Mouse (Mus musculus): Measurements from ENCODE around the gene Exosc10. TPM values are rescaled to one million over a fixed set of nuclear protein-coding genes. Genes with fewer than 3 reads are reported as not detected.

The Exosc10 gene
- polyA plus RNA-seq (2015; fragmentation: Nextera tagmentation; extraction: Ambion mirVana): 82.1 and 83.3 TPM in 2 replicates

DNA sequence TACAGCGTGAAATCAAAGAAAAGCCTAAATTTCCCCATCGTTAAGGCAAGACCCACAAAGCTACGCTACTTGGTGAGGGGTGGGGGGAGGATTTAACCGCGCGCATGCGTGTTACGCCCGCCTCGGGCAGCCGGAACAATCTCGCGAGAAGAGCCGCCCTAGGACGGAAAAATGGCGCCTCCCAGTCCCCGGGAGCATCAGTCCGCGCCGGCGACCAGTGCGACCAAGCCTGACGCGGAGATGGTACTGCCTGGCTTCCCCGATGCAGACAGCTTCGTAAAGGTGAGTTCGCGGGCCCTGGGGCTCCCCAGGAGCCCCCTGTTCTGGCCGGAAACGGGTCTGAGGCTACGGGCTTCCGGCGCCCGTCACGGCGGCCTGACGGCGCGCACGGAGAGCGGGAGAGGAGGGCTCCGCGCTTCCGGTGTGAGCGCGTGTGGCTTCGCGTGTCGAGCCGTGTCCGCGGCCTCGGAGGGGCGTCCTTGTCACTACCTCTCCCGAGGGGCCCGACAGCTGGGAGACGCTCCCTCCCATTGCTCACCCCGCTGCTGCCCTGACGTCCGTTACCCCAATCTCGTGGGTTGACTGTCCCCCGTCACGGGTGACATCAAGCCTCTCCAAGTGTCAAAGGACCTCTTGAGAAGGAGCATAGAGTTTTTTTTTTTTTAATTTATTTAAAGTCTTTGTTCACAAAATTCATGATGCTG is at the start of gene Exosc10:
Gene Exosc10, plus strand, starts transcription at position 133 of the 704 bp plus-strand sequence.
- peak within 1 kb of the TSS; percentile 93 for H3K27ac ChIP-seq
- 1% methylated on average over 63 of the region's 63 CpGs for WGBS
- peak; percentile 86 for ATAC-seq (ENCODE audit: insufficient number of reproducible peaks, low FRiP score, low TSS enrichment, low read depth)
- peaks cover 61% of the 10 kb centered on the region for H3K36me3 ChIP-seq
- H3K4me2 ChIP-seq: peak within 1 kb of the TSS; percentile 67
- H3K27me3 ChIP-seq: no peaks in the 10 kb centered on the region
- H3K9me3 ChIP-seq: no peaks in the 10 kb centered on the region
- H3K9ac ChIP-seq: peak within 1 kb of the TSS; percentile 88
- peak within 1 kb of the TSS; percentile 83 for H3K4me3 ChIP-seq
- H3K4me1 ChIP-seq: peaks cover 5% of the 10 kb centered on the region

DNA sequence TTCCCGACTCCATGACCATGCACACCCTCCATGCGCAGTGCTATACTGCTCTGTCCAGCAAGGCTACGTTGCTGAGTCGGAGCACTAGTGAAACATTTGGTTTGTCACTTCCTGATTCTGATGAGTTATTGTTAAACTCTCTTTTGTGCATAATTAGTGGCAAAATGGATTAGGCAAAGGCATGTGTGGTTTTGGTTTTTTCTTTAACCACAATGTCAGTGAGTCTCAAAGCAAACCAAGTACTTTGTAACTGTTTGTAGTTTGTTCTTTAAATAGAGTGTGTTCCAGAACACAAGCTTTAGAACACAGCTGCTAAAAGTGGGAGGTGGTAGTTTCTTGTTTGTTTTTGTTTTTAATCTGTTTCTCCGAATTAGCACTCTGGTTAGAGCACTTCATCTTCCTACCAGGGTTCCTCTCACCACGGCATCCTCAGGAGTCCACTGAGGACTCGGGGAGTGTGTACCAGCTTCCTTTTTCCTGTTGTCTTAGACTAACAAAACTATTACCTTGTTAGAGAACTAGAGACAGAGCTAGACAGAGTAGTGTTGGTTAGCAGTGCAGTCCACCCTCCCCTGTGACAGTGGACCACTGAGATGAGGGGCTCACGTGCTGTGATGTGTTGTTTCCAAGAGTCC is 48.7 kb upstream of the Exosc10 start:
- 74% methylated on average over 8 of the region's 8 CpGs for WGBS
- H3K9me3 ChIP-seq: no peaks in the 10 kb centered on the region
- ATAC-seq (ENCODE audit: insufficient number of reproducible peaks, low FRiP score, low TSS enrichment, low read depth): no peak
- peaks cover 49% of the 10 kb centered on the region for H3K36me3 ChIP-seq
- peaks cover 20% of the 10 kb centered on the region for H3K4me1 ChIP-seq
- no peak overlapping the region for H3K4me2 ChIP-seq
- H3K27me3 ChIP-seq: no peaks in the 10 kb centered on the region
- H3K4me3 ChIP-seq: no peak overlapping the region
- H3K27ac ChIP-seq: peak overlapping the region; percentile 38; the same call in 1 of the 2 replicates
- no peak overlapping the region for H3K9ac ChIP-seq

DNA sequence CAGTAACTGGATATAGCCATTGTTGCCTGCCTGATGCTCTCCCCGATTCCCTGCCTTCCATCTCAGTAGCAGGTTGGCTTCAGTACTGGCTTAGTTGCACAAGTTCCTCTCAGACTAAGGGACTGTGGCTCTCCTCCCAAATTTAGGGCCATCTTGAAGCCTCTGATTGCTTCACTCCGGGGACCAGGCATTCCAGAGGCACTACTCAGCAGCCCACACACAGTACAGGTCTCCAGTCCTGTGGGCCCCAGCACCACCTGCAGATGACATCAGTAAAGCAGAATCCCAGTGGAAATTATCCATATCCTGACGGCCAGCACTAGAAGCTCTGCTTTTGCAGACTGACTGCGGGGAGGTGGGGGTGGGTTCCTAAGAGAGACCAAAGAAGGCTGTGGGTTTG is 47.5 kb upstream of the Exosc10 start:
- H3K4me3 ChIP-seq: no peak overlapping the region

DNA sequence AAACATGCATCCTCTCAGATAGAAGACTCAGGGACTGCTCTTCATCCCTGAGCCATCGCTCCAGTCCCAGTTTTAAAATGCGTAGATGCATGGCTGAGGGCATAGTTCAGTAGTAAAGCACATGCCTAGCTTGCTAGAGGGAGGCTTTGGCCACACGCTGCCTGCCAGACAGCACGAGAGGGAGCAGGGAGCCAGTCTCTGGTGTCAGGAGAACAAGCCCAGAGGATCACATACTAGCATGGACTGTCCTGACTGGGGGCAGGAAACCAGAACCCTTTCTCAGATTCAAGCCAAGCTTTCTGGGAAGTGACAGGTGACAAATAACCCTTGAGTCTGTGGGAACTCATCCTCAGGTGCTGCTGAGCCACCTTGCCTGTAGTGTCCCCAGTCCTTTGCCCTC is 46.9 kb upstream of the Exosc10 start:
- Histone ChIP-seq H3K4me1 (peaks cover 17% of the 10 kb centered on the region), H3K4me3 (no peak overlapping the region), H3K9me3 (no peaks in the 10 kb centered on the region), H3K27me3 (no peaks in the 10 kb centered on the region), H3K27ac (no peak overlapping the region), H3K36me3 (peaks cover 56% of the 10 kb centered on the region), H3K4me2 (no peak overlapping the region), H3K9ac (no peak overlapping the region)
- 92% methylated on average over 4 of the region's 4 CpGs for WGBS
- no peak for ATAC-seq (ENCODE audit: insufficient number of reproducible peaks, low FRiP score, low TSS enrichment, low read depth)

More for the DNA sequence above, 47.5 kb upstream of the Exosc10 start:
- ATAC-seq (ENCODE audit: insufficient number of reproducible peaks, low FRiP score, low TSS enrichment, low read depth): 0 out of 2 replicates have a peak, but pooled peaks have one; percentile 20
- H3K36me3 ChIP-seq: peaks cover 58% of the 10 kb centered on the region
- 53% methylated on average over 4 of the region's 4 CpGs for WGBS
- H3K9ac ChIP-seq: no peak overlapping the region
- no peaks in the 10 kb centered on the region for H3K27me3 ChIP-seq
- H3K9me3 ChIP-seq: no peaks in the 10 kb centered on the region
- peak overlapping the region; percentile 18; the same call in 1 of the 2 replicates for H3K27ac ChIP-seq
- H3K4me1 ChIP-seq: peaks cover 17% of the 10 kb centered on the region
- H3K4me2 ChIP-seq: no peak overlapping the region

DNA sequence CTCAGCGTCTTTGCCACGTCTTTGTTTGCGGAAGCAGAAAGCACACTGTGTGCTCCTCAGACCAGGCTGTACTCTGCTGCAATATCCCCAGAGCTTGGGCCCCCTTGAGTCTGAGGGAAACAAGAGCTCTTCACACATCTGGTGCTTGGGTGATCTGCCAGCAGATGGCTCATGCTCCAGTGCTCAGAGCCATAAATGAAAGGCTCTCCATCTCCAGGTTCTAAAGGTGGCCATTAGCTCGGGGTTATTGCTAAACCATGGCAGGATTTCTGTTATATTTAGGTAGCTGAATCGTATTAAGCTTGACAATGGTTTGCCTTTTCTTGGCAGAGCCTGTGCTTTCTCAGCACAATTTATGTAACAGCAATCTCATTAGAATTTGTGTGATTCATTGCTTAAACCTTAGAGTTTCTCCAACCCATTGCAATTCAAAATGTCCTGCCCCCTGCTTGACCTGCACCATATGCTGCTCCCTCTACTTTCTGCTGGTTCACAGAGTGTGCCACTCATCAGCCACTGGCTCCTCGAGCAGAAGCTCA is 45.1 kb upstream of the Exosc10 start:
- H3K27me3 ChIP-seq: no peaks in the 10 kb centered on the region
- ATAC-seq (ENCODE audit: insufficient number of reproducible peaks, low FRiP score, low TSS enrichment, low read depth): no peak
- H3K4me1 ChIP-seq: peaks cover 13% of the 10 kb centered on the region
- peaks cover 67% of the 10 kb centered on the region for H3K36me3 ChIP-seq
- H3K4me3 ChIP-seq: no peak overlapping the region
- H3K4me2 ChIP-seq: no peak overlapping the region
- no peaks in the 10 kb centered on the region for H3K9me3 ChIP-seq
- no peak overlapping the region for H3K9ac ChIP-seq
- 65% methylated on average over 6 of the region's 6 CpGs for WGBS
- peak overlapping the region; percentile 43 for H3K27ac ChIP-seq

DNA sequence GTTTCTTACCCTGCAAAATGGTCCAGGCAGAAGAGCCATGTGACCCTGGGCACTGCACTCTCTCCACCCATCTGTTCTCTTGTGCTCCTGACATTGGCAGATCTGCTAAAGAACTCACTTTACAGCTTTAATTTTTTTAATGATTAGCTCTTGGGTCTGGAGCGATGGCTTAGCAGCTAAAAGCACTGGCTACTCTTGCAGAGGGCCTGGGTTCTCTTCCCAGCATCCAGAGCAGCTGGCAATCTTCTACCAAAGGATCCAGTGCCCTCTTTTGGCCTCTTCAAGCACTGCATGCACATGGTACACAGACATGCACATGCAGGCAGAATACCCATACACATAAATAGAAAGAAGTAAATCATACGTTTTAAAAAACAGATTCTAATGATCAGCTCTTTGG is 42.9 kb upstream of the Exosc10 start:
- no peak overlapping the region for H3K27ac ChIP-seq
- no peak for ATAC-seq (ENCODE audit: insufficient number of reproducible peaks, low FRiP score, low TSS enrichment, low read depth)
- H3K4me1 ChIP-seq: peaks cover 9% of the 10 kb centered on the region
- no peak overlapping the region for H3K4me3 ChIP-seq
- no peaks in the 10 kb centered on the region for H3K27me3 ChIP-seq
- H3K36me3 ChIP-seq: peaks cover 74% of the 10 kb centered on the region
- no peaks in the 10 kb centered on the region for H3K9me3 ChIP-seq
- WGBS: 86% methylated on average over 2 of the region's 2 CpGs
- no peak overlapping the region for H3K9ac ChIP-seq
- no peak overlapping the region for H3K4me2 ChIP-seq

DNA sequence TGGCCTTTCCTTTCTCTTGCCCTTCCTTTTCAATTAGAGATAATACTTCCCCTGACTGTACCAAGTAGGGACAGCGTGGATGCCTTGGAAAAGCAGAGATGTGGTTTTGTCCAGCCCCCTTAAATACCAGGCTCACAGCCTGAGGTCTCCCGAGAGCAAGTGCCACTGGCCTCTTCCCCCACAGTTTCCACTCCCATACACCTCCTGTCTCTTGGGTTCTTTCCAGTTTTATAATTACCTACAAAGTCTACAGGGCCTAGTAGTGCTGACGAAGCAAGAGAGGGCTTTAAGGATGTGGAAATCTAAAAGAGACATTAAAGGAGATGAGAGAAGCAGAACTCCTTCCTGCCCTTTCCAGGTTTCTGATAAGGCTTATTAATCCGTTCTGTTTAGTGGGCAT is 40.4 kb upstream of the Exosc10 start:
- no peaks in the 10 kb centered on the region for H3K27me3 ChIP-seq
- no peak overlapping the region for H3K9ac ChIP-seq
- peaks cover 80% of the 10 kb centered on the region for H3K36me3 ChIP-seq
- H3K4me1 ChIP-seq: 0 out of 2 replicates have a peak, but pooled peaks cover 5% of the 10 kb centered on the region
- H3K27ac ChIP-seq: no peak overlapping the region
- WGBS: 55% methylated on average over 4 of the region's 4 CpGs
- no peaks in the 10 kb centered on the region for H3K9me3 ChIP-seq
- no peak for ATAC-seq (ENCODE audit: insufficient number of reproducible peaks, low FRiP score, low TSS enrichment, low read depth)
- H3K4me2 ChIP-seq: no peak overlapping the region
- H3K4me3 ChIP-seq: no peak overlapping the region

DNA sequence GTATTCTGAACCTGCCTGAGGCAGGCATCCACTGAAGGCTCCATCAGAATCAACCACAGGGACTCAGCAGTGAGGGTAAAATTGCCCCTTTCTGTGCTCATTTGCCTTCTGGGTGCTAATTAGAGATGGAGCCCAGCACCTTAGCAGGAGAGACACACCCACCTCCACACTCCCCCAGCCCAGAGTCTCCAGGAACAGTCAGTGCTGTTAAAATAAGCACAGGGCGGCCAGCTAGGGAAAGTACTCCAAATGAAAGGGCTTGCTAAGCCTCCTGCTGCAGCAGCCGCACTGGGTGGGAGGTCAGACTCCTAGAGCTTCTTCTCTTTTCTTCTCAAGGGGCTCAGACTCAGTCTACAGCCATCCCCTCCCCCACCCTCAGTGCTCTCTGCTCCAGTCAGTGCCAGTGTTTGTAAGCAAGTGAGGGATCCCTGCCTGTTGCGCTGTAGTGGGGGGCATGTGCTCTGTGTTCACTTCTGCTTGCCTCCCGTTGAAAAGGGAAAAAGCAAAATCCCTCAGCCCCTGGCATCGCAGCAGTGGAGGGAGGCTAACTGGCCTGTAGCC is 39.9 kb upstream of the Exosc10 start:
- 44% methylated on average over 5 of the region's 5 CpGs for WGBS
- Histone ChIP-seq H3K27me3 (no peaks in the 10 kb centered on the region), H3K36me3 (peaks cover 77% of the 10 kb centered on the region), H3K9ac (no peak overlapping the region), H3K4me1 (0 out of 2 replicates have a peak, but pooled peaks cover 4% of the 10 kb centered on the region), H3K9me3 (no peaks in the 10 kb centered on the region), H3K27ac (no peak overlapping the region), H3K4me3 (no peak overlapping the region), H3K4me2 (no peak overlapping the region)
- ATAC-seq (ENCODE audit: insufficient number of reproducible peaks, low FRiP score, low TSS enrichment, low read depth): no peak

DNA sequence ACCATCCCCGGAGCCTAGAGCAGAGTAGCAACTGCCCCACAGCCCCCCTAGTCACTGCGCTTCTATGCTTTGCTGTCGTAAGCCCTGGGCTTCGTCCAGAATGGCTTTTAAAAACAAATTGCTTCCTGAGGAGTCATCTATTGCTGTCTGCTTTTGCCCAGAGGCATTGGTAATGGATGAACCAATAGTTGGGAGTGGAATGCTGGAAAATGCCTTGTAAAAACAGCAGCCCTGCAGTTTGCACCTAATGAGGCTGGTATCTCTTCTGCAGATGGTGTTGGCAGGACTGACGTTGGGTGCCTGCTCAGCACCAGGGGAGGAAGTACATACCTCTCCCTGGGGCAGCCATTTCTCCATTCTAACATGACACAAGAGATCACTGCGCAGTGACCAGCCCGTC is 34.7 kb upstream of the Exosc10 start:
- no peaks in the 10 kb centered on the region for H3K9me3 ChIP-seq
- H3K27ac ChIP-seq: no peak overlapping the region

DNA sequence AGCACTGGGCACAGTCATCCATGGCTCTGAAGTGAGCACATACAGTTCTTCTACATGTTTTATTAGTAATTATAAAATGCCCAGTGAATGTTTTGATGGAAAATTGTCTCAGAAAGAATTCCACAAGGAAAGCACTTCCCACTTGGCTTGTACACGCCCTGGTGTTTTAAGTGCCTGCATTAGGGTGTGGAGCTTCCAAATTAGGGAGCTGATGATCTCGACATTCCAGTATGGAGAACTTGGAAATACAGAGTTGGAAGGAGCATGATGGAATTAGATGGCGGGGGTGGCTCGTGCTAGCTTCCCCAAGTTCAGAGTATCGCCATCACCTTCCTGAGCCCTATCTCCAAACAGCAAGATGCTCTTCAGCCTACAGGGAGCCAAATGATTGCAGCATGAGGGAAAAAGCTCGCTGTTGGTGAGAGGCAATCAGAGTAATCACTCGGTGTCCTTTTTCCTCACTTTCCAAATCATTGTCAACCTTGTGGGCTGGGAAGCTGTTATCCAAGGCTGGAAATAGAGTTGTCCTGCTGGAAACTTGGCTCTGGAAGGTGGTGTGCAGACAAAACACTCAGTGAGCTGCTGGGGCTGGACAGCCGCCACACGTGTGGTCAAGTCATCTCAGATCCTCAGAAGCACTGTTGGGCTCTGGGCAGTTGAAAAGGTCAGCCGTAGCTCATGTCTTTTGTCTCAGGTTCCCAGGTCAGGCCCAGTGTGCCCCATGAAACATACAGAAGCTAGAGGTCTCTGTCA is 30.9 kb upstream of the Exosc10 start:
- no peak overlapping the region for H3K27ac ChIP-seq
- no peak overlapping the region for H3K4me2 ChIP-seq
- H3K36me3 ChIP-seq: peaks cover 87% of the 10 kb centered on the region
- H3K27me3 ChIP-seq: no peaks in the 10 kb centered on the region
- 0 out of 2 replicates have a peak, but pooled peaks cover 3% of the 10 kb centered on the region for H3K4me1 ChIP-seq
- ATAC-seq (ENCODE audit: insufficient number of reproducible peaks, low FRiP score, low TSS enrichment, low read depth): no peak
- 84% methylated on average over 10 of the region's 10 CpGs for WGBS
- H3K4me3 ChIP-seq: no peak overlapping the region
- no peaks in the 10 kb centered on the region for H3K9me3 ChIP-seq
- no peak overlapping the region for H3K9ac ChIP-seq

More for the DNA sequence above, 34.7 kb upstream of the Exosc10 start:
- H3K36me3 ChIP-seq: peaks cover 83% of the 10 kb centered on the region
- no peak overlapping the region for H3K9ac ChIP-seq
- no peak overlapping the region for H3K4me2 ChIP-seq
- ATAC-seq (ENCODE audit: insufficient number of reproducible peaks, low FRiP score, low TSS enrichment, low read depth): no peak
- H3K27me3 ChIP-seq: no peaks in the 10 kb centered on the region
- H3K4me3 ChIP-seq: no peak overlapping the region
- WGBS: 50% methylated on average over 7 of the region's 7 CpGs
- H3K4me1 ChIP-seq: 0 out of 2 replicates have a peak, but pooled peaks cover 3% of the 10 kb centered on the region

DNA sequence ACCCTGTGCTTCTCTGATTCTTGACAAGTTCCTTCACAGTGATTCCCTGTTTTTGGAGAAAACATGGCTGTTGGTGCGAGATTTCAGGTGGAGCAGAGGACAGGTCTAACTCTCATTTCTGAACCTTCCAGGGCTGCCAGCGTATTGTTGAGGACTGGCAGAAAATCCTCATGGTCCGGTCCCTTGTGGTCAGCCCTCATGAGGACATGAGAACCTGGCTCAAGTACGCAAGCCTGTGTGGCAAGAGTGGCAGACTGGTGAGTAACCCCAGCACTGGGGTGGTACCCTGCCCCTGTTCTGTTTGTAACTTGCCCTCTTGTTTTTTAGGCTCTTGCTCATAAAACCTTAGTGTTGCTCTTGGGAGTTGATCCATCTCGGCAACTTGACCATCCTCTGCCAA is 27.9 kb upstream of the Exosc10 start:
- Histone ChIP-seq H3K27me3 (no peaks in the 10 kb centered on the region), H3K4me2 (no peak overlapping the region), H3K4me1 (no peaks in the 10 kb centered on the region), H3K4me3 (no peak overlapping the region), H3K9me3 (no peaks in the 10 kb centered on the region), H3K27ac (no peak overlapping the region), H3K9ac (no peak overlapping the region), H3K36me3 (peaks cover 91% of the 10 kb centered on the region)
- WGBS: 92% methylated on average over 5 of the region's 5 CpGs
- no peak for ATAC-seq (ENCODE audit: insufficient number of reproducible peaks, low FRiP score, low TSS enrichment, low read depth)

All from limb, embryonic 15.5 days (tissue).